Comparison of ENCODE assay signal across 9 mouse cellular contexts in genomic region chr12:112106541-112106971, GRCm38 (mm10). TPM values are rescaled to one million over a fixed set of nuclear protein-coding genes. Genes with fewer than 3 reads are reported as not detected.
DNase-seq lines count a peak whose midpoint lies in the region; ATAC-seq lines count a peak whose summit lies in the region.
"Had no signal": no experiment of that assay in that cellular context is flagged by ENCODE, and none has a peak within 500 bp of the region (broad histone marks: within the 10 kb centered on the region; RNA-seq: fewer than 3 reads in every experiment).

Gene Aspg, plus strand, starts transcription at chr12:112106679.

- H3K27me3 ChIP-seq in hindbrain, embryonic 10.5 days (ENCODE audit: insufficient read depth, poor library complexity, severe bottlenecking): peaks cover 25% of the 10 kb centered on the region
- H3K27me3 ChIP-seq in limb, embryonic 12.5 days: peaks cover 13% of the 10 kb centered on the region
- H3K27me3 ChIP-seq in stomach, embryonic 15.5 days (replicated peaks): no peaks in the 10 kb centered on the region

- peaks cover 3% of the 10 kb centered on the region; the same call in 1 of the 2 replicates for H3K4me1 ChIP-seq in brown adipose tissue, adult 24 weeks (ENCODE audit: control insufficient read depth, insufficient read depth, insufficient read length, low read length)
- peaks cover 19% of the 10 kb centered on the region for H3K4me1 ChIP-seq in hindbrain, embryonic 10.5 days (replicated peaks)
- peaks cover 12% of the 10 kb centered on the region for H3K4me1 ChIP-seq in limb, embryonic 12.5 days (replicated peaks)
- H3K4me1 ChIP-seq in stomach, embryonic 15.5 days: peaks cover 11% of the 10 kb centered on the region

- peak; percentile 34; the same call in 1 of the 2 replicates for ATAC-seq in limb, embryonic 12.5 days (ENCODE audit: insufficient number of reproducible peaks, insufficient read depth, low FRiP score, low TSS enrichment, low read depth)
- ATAC-seq in stomach, embryonic 15.5 days (ENCODE audit: insufficient read depth, low FRiP score, low read depth): peak; percentile 52
- ATAC-seq in erythroid progenitor cell, adult 5-6 weeks (replicated peaks; ENCODE audit: low FRiP score, poor library complexity, severe bottlenecking): no peak

- peak within 1 kb of the TSS; percentile 51 for H3K4me3 ChIP-seq in brown adipose tissue, adult 24 weeks (ENCODE audit: insufficient read depth, low read depth, low read length)
- peak within 1 kb of the TSS; percentile 41 for H3K4me3 ChIP-seq in hindbrain, embryonic 10.5 days
- peak within 1 kb of the TSS; percentile 26 for H3K4me3 ChIP-seq in limb, embryonic 12.5 days (replicated peaks)
- peak within 1 kb of the TSS; percentile 18 for H3K4me3 ChIP-seq in stomach, embryonic 15.5 days (replicated peaks)

- DNase-seq in ES-CJ7 (ENCODE audit: low read depth, low spot score): peak; percentile 84
- DNase-seq in hindbrain, embryonic 10.5 days (ENCODE audit: low spot score): peak; percentile 44
- no peak for DNase-seq in left cerebral cortex, adult 9 months (ENCODE audit: low spot score in 2 of 2)
- DNase-seq in urinary bladder, postnatal 4 days (ENCODE audit: low spot score in 2 of 2): no peak

- H3K4me2 ChIP-seq in limb, embryonic 12.5 days: peak within 1 kb of the TSS; percentile 58
- peak within 1 kb of the TSS; percentile 44 for H3K4me2 ChIP-seq in stomach, embryonic 15.5 days

- peak within 1 kb of the TSS; percentile 25; the same call in 1 of the 2 replicates for H3K27ac ChIP-seq in brown adipose tissue, adult 24 weeks (replicated peaks; ENCODE audit: low read depth, low read length)
- peak within 1 kb of the TSS; percentile 65; the same call in 1 of the 2 replicates for H3K27ac ChIP-seq in hindbrain, embryonic 10.5 days
- no peak within 1 kb of the TSS for H3K27ac ChIP-seq in limb, embryonic 12.5 days
- H3K27ac ChIP-seq in stomach, embryonic 15.5 days: no peak within 1 kb of the TSS

- no peaks in the 10 kb centered on the region for H3K9me3 ChIP-seq in hindbrain, embryonic 10.5 days
- H3K9me3 ChIP-seq in limb, embryonic 12.5 days: no peaks in the 10 kb centered on the region
- H3K9me3 ChIP-seq in stomach, embryonic 15.5 days: no peaks in the 10 kb centered on the region

- 3% methylated on average over 14 of the region's 14 CpGs for WGBS in hindbrain, embryonic 10.5 days
- WGBS in limb, embryonic 12.5 days: 2% methylated on average over 14 of the region's 14 CpGs
- WGBS in stomach, embryonic 15.5 days: 3% methylated on average over 14 of the region's 14 CpGs

- 0 out of 2 replicates have a peak within 1 kb of the TSS, but pooled peaks have one; percentile 5 for H3K9ac ChIP-seq in limb, embryonic 12.5 days (replicated peaks)
- no peak within 1 kb of the TSS for H3K9ac ChIP-seq in stomach, embryonic 15.5 days

- no peaks in the 10 kb centered on the region for H3K36me3 ChIP-seq in hindbrain, embryonic 10.5 days
- no peaks in the 10 kb centered on the region for H3K36me3 ChIP-seq in limb, embryonic 12.5 days
- no peaks in the 10 kb centered on the region for H3K36me3 ChIP-seq in stomach, embryonic 15.5 days

RNA-seq across cellular contexts. Expression of gene Aspg, which starts in this region (rescaled TPM):
- 60.4 and 84.2 TPM in 2 replicates for polyA plus RNA-seq in brown adipose tissue, adult 24 weeks (2012; ENCODE audit: insufficient read depth, insufficient read length, missing spikeins)
- polyA plus RNA-seq in hindbrain, embryonic 10.5 days (2016; fragmentation: Nextera tagmentation; extraction: Ambion mirVana): 1.4 and 2.1 TPM in 2 replicates
- polyA plus RNA-seq in limb, embryonic 12.5 days (2016; fragmentation: Nextera tagmentation; extraction: Ambion mirVana): 3.1 and 3.4 TPM in 2 replicates
- 6.1 and 9.2 TPM in 2 replicates for polyA plus RNA-seq in stomach, embryonic 15.5 days (2015; fragmentation: Nextera tagmentation; extraction: Ambion mirVana)
- not detected in 2 replicates for total RNA-seq in erythroid progenitor cell, adult 5-6 weeks (2015; ENCODE audit: low replicate concordance)
- not detected in 2 replicates for total RNA-seq in erythroid progenitor cell, adult 5-6 weeks (2017; ENCODE audit: low replicate concordance)
- total RNA-seq: neutrophil, adult 5-6 weeks had no signal

Comparison
In these comparisons a context has a peak if more than half of its experiments do, and no peak if none do; other contexts are left out.
1. DNase-seq: peak in ES-CJ7 (single experiment) and hindbrain, embryonic 10.5 days (single experiment); none in left cerebral cortex, adult 9 months (0 of 2) and urinary bladder, postnatal 4 days (0 of 2).
2. H3K27ac ChIP-seq: peak in brown adipose tissue, adult 24 weeks (single experiment) and hindbrain, embryonic 10.5 days (single experiment); none in limb, embryonic 12.5 days (single experiment) and stomach, embryonic 15.5 days (single experiment).
3. Peak in every context shown above with its lines, with median percentiles within 50 percentile points of each other: H3K4me3 ChIP-seq.